Mouse (Mus musculus) layer of hippocampus, adult 6 months (tissue): ENCODE data around the gene Klk14. TPM values are rescaled to one million over a fixed set of nuclear protein-coding genes. Genes with fewer than 3 reads are reported as not detected.

Source experiments
- long read RNA-seq, 2 experiments: library from polyadenylated mRNA; unstranded; transcript quantifications; one replicate each; pipeline ENCODE4 v2.0.0; 2019 to 2020
- polyA plus RNA-seq: library from polyadenylated mRNA; unstranded; fragments of <200 nt; fragmentation: Nextera tagmentation; gene quantifications from 2 replicates; pipeline ENCODE4 v1.2.3, GENCODE M21; 2021

Klk14 gene
- polyA plus RNA-seq, result not detected in 2 replicates
- long read RNA-seq, experiment 1, result 0 reads
- long read RNA-seq, experiment 2, result 0 reads

DNA sequence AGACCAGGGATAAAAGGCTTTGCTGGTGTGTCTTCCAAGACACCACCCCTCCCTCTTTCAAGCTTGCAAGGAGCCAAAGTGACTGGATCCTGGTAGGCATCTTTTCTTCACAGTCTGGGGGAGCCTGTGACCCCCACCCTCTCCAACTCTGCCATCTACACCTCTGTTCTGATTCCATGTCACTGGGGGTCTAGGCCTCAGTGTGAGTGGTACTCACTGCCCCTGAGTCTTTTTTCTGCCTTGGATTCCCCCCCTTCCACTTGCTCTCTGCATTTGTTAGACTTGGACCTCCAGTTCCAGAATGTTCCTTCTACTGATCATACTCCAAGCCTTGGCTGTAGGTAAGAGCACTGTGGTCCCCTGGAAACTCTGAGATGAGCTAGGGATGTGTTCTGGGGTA lies at the start of gene Klk14:
Klk14 (plus strand) TSS at position 301 of the 400 bp plus-strand sequence.

DNA sequence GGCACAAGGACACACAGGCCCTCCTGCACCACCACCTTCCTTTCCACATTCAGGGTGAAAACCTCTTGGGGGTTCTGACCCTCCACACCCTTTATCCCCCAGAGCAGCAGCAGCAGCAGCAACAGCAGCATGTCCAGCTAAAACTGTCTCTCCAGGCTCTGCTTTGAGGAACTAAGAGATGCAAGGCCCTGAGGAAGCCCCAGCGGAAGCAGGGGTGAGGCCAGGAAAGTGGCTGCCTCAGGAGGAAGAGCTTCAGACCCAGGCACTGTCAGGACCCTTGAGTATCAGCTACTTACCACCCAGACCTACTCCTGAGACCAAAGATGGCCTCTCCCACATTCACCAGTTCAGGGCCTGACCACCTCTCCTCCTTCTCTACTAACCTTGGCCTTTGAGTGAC lies 30.2 kb upstream of the Klk14 start, which contains the start of gene Siglece:
Siglece (minus strand) TSS at position 160 of the 400 bp plus-strand sequence.

DNA sequence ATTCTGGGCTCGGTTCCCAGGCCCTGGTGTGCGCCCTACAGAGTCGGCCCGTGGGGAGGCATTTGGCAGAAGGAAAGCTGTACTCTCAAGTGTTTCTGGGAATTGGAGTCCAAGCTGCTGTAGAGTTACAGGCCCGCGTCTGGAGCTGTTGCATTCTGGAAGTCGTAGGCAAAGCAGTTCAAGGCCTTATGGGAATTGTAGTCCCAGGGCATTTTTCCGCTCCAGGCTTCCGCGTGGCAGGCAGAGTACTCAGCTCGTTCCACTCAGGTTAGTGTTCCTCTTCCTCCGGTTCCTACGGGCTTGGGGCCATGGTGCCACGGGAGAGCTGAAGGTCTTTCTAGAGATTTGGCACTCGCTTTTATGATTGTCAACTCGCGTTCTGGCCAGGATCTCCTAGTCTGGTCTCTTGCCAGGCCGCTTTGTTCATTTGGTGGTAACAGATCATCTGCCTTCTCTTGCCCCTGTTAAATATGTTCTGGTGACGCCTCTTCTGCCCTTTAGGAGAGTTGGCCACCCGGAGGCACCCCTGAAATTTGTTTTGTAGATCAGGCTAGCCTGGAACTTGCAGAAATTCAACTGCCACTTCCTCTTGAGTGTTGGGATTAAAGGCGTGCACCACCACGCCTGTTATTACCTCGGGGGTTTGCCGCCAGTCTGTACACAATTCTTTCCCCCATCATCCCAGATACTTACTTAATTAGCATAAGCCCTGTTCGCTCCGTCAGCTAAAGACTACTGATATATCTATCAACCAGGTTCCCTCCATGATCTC lies 18.2 kb upstream of the Klk14 start, which contains the start of gene Ctu1:
Ctu1 (plus strand) TSS at position 208 of the 772 bp plus-strand sequence.

GRCm38 (mm10) chr7:43712267-43712666 lies 22.0 kb downstream of the Klk14 start, which contains the start of gene Klk13:
TSS of gene Klk13 (plus strand) at chr7:43712567.

Other genes starting within 250 kb of the Klk14 start
- not detected in 2 replicates for gene Cldnd2, start 249.6 kb upstream of the Klk14 start, polyA plus RNA-seq
- 219 and 291 TPM in 2 replicates for gene Etfb, start 246.3 kb upstream of the Klk14 start, polyA plus RNA-seq
- 0.33 and 0.38 TPM in 2 replicates for gene Gm45233, start 246.3 kb upstream of the Klk14 start, polyA plus RNA-seq
- gene Vsig10l, start 227.3 kb upstream of the Klk14 start, polyA plus RNA-seq, result 1.4 and 1.5 TPM in 2 replicates
- 1.6 TPM in 2 replicates for gene Iglon5, start 200.3 kb upstream of the Klk14 start, polyA plus RNA-seq
- not detected in 2 replicates for gene 4931406B18Rik, start 184.5 kb upstream of the Klk14 start, polyA plus RNA-seq
- 4.6 and 7.2 TPM in 2 replicates for gene Cd33, start 146.0 kb upstream of the Klk14 start, polyA plus RNA-seq
- gene Zfp658, start 128.2 kb upstream of the Klk14 start, polyA plus RNA-seq, result 1.4 and 1.5 TPM in 2 replicates
- 6.2 and 7.4 TPM in 2 replicates for gene Zfp719, start 110.8 kb upstream of the Klk14 start, polyA plus RNA-seq
- 0.13 and 0.19 TPM in 2 replicates for gene Zfp819, start 83.2 kb upstream of the Klk14 start, polyA plus RNA-seq
- gene Ceacam18, start 55.7 kb upstream of the Klk14 start, polyA plus RNA-seq, result 0.09 TPM in 1 of 2 replicates, not detected in the other
- 0.36 and 0.55 TPM in 2 replicates for gene Siglece, start 30.3 kb upstream of the Klk14 start, polyA plus RNA-seq
- 7.8 and 8.8 TPM in 2 replicates for gene Ctu1, start 18.4 kb upstream of the Klk14 start, polyA plus RNA-seq
- not detected in 2 replicates for gene Klk13, start 22.1 kb downstream of the Klk14 start, polyA plus RNA-seq
- gene Klk12, start 78.5 kb downstream of the Klk14 start, polyA plus RNA-seq, result not detected in 2 replicates
- gene Klk11, start 84.2 kb downstream of the Klk14 start, polyA plus RNA-seq, result not detected in 2 replicates
- gene Klk10, start 90.6 kb downstream of the Klk14 start, polyA plus RNA-seq, result 1.1 and 1.4 TPM in 2 replicates
- gene Klk9, start 101.5 kb downstream of the Klk14 start, polyA plus RNA-seq, result 0.13 TPM in 1 of 2 replicates, not detected in the other
- gene Klk8, start 107.2 kb downstream of the Klk14 start, polyA plus RNA-seq, result 45.3 and 58.8 TPM in 2 replicates
- 0.16 and 0.21 TPM in 2 replicates for gene Klk7, start 120.9 kb downstream of the Klk14 start, polyA plus RNA-seq
- gene Klk6, start 134.1 kb downstream of the Klk14 start, polyA plus RNA-seq, result 4.4 and 5.0 TPM in 2 replicates
- gene Klk5, start 151.6 kb downstream of the Klk14 start, polyA plus RNA-seq, result 0.15 TPM in 1 of 2 replicates, not detected in the other
- gene Klk4, start 190.7 kb downstream of the Klk14 start, polyA plus RNA-seq, result not detected in 2 replicates
- gene Klk15, start 243.3 kb downstream of the Klk14 start, polyA plus RNA-seq, result not detected in 2 replicates